Mouse (Mus musculus) adrenal gland, postnatal 25 days (tissue): ENCODE measurements around the gene Yeats4. TPM values are rescaled to one million over a fixed set of nuclear protein-coding genes. Genes with fewer than 3 reads are reported as not detected.

Experiments
- DNase-seq: peaks from one replicate; pipeline ENCODE4 v3.0.0; 2021; ENCODE audit warnings: mixed read lengths
- total RNA-seq: library from RNA; stranded (reverse); gene quantifications from 2 replicates; pipeline ENCODE4 v1.2.3, GENCODE M21; 2021

The Yeats4 gene
- total RNA-seq, 1 experiment from 2014 or later, result 51.7 TPM

DNA sequence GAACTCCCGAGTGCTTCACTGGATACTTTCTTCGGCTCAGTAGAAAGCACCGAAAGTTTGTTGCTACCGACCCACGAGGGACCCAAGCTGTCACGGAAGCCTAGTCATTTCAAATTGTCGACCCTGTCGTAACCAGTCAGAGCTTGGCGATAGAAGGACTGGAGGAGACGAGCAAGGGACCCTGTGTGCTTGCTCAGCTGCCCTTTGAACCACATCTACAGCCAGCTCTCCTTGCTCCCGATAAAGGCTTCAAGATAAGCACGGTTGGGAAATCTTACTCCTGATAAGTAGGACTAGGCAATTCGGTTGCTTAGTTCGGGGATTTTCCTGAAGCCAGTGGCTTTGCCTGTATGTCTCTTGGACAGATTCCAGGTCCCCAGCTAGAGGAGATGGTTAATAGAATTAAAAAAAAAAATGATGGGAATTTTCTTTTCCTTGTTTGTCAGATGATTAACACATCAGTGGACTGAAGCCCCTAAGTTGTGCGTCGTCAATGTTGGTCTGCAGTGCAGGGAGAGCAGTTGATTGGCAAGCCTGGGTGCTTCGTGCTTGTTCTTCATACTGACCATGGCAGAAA is 21.2 kb downstream of the Yeats4 start:
- DNase-seq, result no peak

DNA sequence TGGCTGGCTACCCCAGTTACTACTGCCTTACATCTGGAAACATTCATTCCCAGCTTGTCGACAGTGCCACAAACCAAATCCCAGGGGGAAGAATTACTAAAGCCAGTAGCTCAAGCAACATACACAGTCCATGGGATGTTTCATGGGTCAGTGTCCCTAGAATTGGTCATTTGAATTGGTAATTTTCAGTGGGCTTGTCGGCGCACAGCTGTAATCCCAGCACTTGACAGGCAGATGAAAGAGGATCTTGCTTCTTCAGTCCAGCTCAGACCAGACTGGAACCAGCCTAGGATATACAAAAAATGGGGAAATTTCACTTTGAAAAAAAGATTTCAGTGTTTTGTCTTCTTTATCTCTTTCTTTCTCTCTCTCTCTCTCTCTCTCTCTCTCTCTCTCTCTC is 24.6 kb downstream of the Yeats4 start:
- DNase-seq, result no peak

DNA sequence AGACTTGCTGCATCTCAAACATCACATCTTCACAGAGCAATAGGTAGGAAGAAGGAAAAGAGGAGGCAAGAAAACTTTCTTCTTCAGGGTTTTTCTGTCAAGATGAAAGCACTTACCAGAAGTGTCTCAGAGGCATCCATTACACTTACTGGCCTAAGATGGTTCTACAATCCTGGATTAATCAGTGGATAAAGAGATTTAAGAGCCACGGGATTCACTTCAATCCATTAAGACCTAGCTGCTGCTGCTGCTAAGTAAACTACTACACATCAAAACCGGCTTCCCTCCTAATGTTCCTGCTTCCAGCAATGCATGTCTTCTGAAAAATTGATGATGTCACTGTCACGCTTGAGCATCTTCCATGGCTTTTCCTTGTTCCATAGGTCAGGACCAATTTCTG is 27.6 kb downstream of the Yeats4 start:
- no peak for DNase-seq

DNA sequence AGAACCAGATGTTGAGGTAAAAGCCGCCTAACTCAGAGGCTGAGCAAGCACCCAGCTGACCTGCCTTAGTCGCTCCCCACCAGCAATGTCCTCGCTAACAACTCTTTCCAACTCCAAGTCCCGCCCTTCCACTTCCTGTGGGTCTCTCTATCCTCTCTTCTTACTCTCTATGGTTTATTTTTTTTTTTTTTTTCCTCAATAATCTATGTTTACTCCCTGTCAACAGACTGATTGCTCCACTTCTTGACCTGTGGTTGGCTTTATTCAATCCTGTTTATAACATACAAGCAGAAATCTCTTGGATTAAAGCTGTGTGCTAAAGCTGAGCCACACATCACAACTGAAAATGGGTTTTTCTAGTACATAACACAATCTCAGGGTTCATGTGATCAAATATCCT is 28.6 kb downstream of the Yeats4 start:
- DNase-seq, result no peak

DNA sequence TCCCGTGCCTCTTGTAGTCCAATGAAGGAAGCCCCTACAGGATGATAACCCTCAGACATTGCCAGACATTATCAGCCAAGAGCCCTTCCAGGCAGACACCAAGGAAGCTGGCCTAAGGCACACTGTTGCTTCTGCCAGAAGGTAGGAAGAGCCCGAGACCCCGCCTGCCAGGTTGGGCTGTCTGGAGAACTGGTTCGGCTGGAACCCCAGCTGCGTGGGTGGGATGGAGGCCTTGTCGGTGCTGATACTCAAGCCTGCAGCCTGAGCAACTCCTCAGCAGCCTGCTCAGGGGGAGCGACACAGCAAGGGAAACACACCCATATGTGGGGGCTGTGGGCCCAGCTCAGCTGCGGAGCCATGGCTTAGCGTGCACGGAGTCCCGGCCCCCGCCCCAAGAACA is 29.3 kb downstream of the Yeats4 start:
- no peak for DNase-seq

DNA sequence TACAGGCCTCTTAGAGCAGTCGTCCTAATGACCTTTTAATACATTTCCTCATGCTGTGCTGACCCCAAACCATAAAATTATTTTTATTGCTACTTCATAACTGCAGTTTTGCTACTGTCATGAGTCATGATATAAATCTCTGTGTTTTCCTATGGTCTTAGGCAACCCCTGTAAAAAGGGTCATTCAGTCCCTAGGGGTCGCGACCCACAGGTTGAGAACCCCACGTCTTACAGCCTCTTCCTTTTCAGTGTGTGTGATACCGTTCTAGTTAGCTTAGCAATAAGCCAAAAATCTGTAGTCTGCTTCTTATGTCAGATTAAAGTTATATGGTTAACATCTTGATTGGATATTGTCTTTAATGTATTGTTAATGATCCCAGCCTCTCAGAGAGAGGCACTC is 30.9 kb downstream of the Yeats4 start:
- no peak for DNase-seq

DNA sequence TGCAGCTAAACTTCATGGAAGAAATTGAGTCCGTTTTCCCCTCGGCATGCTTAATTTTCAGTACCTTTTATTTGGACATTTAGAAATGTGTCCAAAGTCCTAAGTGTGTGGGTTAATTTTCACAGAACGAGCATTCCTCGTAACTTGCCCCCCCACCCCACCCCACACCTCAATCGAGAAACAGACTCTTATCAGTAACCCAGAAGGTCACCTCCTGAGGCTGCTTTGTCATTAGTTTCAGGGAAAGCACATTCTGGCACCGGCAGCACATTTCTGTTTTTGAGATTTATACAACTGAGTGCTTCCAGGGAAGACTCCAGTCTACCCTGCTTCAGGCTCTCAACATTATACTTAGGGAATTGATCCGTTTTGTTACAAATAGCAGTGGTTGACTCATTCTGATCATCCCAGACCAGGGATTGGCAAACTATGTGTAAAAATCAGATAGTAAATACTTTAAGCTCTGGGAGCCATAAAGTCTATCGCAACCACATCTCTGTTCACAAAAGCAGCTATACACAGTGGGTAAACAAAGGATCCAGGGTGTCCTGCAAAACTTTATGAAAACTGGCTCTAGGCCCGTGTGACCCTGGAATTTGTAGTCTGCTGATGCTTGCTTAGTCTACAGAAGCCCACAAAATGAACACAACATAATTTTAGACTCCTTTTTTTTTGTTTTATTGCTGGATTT is 38.8 kb downstream of the Yeats4 start:
- no peak for DNase-seq

DNA sequence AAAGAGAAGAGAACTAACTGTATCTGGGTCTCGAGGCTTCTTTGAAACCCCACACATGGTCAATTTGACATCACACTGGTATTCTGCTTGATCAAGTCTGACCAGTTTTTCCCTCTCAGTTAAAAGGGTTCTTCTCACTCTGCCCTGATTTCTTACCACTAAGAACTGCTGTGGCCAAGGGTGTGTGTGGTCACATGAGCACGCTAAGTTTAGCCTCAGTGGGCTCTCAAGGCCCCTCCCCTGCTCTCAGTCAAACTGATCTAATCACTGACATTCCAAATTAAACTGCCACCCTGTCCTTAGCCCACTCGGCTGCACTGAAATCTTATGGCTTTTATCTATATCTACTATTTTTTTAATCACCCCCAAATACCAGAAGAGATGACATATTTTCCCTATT is 43.2 kb downstream of the Yeats4 start:
- no peak for DNase-seq

DNA sequence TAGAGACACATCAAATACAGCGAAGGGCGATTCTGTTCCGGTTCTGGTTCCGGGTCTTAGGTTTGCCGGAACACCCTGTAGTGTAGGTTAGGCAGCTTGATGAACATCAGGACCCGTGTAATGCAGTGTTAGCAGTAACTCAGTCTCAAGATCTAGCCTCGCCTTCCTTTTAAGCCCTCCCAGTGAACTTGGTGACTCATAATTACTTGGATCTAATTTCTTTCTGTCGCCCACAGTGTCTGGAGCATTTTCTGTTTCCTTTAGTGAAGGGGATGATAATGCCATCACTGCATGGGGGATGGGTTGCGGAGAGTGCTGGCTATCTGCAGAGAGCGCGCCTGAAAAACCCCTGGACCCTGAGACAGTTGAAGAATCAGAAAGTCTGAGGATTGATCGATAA is 49.7 kb downstream of the Yeats4 start:
- no peak for DNase-seq

DNA sequence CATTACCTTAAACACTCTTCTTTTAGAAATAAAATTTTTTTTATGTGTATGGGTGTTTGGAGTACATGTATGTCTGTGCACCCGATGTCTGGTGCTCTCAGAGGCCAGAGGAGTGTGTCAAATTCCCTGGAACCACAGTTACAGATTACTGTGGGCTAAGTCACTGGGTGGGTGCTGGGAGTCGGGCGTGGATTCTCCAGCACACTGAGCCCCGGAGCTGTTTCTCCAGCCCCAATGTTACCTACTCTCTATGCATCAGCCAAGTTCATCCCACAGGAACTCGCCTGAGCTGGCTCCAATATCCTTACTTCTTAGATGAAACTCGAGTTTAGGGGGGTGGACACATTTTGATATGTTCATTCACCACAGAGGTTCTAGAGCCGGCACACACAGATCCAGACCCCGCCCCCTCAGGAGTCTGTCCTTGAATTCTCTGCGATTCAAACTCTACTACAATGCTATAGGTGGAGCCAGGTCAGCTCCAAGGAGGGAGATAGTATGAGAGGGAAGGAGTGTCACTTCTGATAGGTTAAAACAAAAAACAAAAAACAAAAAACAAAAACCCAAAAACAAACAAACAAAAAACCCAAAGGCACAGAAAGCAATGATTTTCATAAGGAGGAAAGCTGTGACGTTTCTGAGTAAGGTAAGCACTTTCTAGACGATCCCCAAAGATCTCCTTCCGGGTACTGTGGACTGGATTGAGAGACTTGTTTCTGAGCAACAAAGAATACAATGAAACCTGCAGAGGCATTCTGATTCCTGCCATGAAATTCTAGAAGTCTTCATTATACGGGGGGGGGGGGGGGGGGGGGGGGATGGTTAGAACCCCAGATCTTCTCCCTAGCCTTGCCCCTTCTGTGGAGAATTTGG is 50.5 kb downstream of the Yeats4 start:
- DNase-seq, result no peak

DNA sequence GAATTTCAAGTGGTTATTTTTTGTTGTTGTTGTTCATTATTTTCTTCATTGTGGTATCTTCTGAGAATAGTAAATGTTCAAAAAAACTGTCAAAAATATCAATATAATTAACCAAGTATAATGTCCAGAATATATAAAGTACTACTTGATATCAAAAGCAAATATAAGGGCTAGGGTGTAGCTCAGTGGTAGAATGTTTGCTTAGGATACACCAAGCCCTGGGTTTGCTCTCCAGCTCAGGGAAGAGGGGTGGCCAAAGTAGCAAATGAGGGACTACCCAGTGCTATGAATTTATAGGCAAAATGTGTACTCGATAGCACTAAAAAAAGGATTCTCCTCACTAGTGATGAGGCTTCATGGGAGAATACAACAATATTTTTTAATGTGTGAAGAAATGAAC is 51.2 kb downstream of the Yeats4 start:
- DNase-seq, result no peak

DNA sequence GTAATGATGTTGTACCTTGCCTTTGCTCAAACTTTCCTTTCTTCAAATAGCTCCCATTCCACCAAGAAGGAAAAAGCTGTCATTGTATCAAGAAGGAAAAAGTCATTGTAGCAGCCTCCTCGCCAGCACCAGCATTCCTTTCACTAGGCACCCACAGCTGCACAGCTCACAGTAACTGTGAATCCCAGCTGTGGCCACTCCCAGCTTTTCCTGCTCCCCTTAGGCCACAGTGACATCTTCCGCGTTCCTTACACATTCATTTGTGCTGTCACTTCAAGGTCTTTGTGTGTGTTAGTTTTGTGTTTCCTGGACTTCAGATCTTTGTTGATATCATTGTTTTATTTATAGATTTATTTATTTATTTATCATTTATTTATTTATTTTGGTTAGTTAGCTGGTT is 52.2 kb downstream of the Yeats4 start:
- DNase-seq, result no peak

DNA sequence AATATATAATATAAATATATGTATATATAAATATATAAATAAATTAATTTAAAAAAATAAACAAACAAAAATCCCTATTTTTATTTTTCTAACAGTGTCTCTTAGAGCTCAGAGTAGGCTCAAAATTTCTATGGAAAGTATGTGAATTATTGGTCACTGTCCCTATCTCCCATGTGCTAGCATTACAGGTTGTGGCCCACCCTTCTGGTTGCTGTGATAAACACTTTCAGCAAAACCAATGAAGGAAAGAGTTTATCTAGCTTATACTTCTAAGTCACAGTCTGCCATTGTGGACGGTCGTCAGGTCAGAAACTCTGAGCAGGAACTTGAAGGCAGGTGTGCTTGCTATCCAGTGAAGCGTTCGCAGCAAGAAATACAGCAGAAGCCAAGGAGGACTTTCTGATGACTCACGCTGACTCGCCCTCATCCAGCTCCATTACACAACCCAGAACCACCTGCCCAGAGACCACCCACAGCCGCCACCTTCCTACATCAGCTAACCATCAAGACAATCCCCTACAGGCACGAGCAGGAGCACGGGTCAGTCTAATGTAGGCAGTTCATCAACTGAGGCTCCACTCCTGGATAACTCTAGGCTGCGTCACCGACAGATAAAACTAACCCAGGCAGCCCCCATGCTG is 57.4 kb downstream of the Yeats4 start:
- DNase-seq, result no peak

Other genes starting within 250 kb of the Yeats4 start
- gene Best3, start 238.2 kb downstream of the Yeats4 start, total RNA-seq, result 0.33 and 0.49 TPM in 2 replicates
- not detected in 2 replicates for gene Lrrc10, start 179.2 kb downstream of the Yeats4 start, total RNA-seq
- gene Cct2, start 160.7 kb downstream of the Yeats4 start, total RNA-seq, result 236 and 244 TPM in 2 replicates
- gene Frs2, start 76.0 kb downstream of the Yeats4 start, total RNA-seq, result 29.0 and 29.5 TPM in 2 replicates
- gene 9530003J23Rik, start 14.2 kb upstream of the Yeats4 start, total RNA-seq, result not detected in 2 replicates
- 43.2 and 47.5 TPM in 2 replicates for gene Lyz2, start 57.8 kb upstream of the Yeats4 start, total RNA-seq
- 3.0 and 4.6 TPM in 2 replicates for gene Lyz1, start 68.4 kb upstream of the Yeats4 start, total RNA-seq
- gene Cpsf6, start 155.5 kb upstream of the Yeats4 start, total RNA-seq, result 86.5 and 98.2 TPM in 2 replicates